Mouse (Mus musculus): Measurements from ENCODE around the gene Gm14548. TPM values are rescaled to one million over a fixed set of nuclear protein-coding genes. Genes with fewer than 3 reads are reported as not detected.
"Not testable (repeated sequence)": the region's sequence is repeated elsewhere in the genome, so short reads cannot be mapped to it uniquely, and the experiment has no call there.

The Gm14548 gene
- total RNA-seq (2021) = not detected

DNA sequence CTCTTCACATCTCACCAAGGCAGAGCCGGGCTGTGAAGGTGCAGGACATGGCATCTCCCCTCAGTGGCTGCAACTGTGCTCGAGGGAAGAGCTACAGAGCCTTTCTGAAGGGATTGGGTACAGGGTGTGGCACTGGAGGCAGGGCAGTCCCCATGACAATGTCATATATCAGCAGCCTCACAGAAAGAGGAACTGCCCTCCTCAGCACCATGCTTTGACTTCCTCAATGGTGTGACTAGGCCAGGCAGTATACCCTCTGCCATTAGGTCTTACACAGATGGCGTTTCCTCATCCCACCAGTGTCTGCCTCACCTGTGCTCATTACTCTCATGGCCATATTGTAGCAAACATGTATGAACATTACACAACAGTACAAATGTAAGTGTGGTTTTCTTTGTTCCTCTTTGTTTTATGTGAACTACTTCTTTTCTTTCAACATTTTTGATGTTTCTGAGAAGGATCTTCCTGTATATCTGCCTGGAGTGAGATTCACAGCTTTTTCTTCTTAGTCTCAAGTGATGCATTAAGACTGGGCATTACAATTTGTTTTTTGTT lies at the start of gene Gm14548:
Gene Gm14548, minus strand, starts transcription at position 85 of the 555 bp plus-strand sequence.
- DNase-seq (ENCODE audit: extremely low spot score in 1 of 2, low spot score in 1 of 2) = not testable (repeated sequence)

DNA sequence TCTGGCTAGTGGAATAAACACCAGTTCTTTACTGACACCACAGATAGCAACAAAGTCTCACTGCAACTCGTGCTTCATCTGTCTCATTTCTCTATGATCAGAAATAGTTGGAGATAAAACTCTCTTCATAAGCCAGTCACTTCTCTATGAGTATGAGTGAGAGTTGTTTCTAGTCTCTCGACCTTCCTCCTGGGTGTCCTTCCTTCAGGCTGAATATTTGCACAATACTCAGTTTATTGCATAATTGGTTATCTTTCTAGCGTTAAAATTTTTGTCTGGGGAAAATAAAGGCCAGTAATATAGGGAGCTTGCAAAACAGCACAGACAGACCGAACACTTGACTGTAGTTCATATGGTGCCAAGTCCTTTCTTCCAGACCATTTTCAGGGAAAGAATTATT lies 48.2 kb upstream of the Gm14548 start:
- DNase-seq (ENCODE audit: extremely low spot score in 1 of 2, low spot score in 1 of 2) = no peak

DNA sequence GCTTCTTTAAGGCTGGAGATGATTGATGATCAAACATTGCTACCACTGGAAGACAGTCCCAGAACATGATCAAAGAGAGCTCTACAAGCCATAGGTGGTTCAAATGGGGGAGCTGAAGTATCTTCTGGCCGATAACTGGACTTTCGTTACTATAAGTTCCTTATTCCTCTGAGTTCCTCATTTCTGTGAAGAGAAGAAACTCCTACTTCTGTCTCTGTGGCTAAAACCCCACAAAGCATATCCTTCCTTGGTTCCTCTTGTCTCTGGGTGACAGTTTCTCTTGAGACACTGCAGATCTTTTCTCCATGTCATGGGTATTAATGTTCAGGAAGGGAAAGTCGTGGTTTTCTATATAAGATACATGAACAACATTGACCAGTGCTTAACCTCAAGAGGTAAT lies 43.0 kb upstream of the Gm14548 start:
- no peak for DNase-seq (ENCODE audit: extremely low spot score in 1 of 2, low spot score in 1 of 2)

DNA sequence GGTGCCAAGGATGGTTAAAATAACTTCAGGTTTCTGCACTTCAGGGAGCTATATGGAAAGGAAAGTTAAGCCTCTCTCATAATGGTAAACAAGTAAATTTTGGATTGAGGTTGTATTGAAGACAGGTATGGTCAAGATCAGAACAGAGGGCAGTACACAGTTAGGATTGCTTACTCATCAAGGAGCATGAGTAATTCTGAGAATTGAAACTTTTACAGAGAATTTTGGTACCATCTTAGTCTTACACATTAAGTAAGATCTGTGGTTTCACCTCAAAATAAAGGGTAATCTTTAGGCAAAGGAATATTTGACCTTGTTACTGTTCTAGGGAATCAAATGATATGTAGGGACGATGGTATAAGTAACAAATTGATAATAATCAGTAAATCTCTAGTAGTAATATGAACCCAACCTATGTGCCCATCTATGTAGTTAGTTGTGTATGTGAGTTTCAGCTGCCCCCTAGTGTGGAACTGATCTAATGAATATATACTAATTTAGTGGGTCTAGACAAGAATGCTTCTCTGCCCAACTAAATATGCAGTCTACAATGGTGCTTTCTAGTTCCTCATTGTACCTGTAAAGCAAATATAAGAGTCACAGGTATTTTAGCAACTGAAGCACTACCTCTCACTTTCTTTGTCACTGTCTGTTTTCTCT lies 42.1 kb upstream of the Gm14548 start:
- no peak for DNase-seq (ENCODE audit: extremely low spot score in 1 of 2, low spot score in 1 of 2)

DNA sequence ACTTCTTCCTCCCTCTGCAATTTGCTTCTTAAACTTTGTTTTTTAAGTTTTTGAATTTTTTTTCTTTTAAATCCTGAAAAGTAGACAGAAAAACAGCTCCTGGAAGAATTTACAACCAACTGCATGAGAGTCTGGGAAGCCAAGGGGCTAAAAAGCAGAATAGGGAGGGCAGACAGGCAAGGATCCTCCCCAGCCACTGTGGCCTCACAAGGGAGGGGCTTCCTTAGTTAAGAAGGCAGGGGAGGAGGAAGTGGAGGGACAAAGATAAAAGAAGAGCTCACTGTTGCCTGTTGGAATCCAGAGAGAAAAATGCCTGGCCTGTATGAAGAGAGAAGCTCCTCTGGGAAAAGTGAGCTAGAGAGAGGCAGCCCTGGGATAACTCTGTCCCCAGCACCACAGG lies 37.6 kb upstream of the Gm14548 start:
- not testable (repeated sequence) for DNase-seq (ENCODE audit: extremely low spot score in 1 of 2, low spot score in 1 of 2)

DNA sequence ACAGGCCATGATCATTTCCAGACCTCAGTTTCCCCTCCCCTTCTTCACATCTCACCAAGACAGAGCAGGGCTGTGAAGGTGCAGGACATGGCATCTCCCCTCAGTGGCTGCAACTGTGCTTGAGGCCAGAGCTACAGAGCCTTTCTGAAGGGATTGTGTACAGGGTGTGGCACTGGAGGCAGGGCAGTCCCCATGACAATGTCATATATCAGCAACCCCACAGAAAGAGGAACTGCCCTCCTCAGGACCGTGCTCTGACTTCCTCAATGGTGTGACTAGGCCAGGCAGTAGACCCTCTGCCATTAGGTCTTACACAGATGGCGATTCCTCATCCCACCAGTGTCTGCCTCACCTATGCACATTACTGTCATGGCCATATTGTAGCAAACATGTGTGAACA lies 17.5 kb upstream of the Gm14548 start, which contains the start of gene Lilra6:
Gene Lilra6, minus strand, starts transcription at position 117 of the 400 bp plus-strand sequence.
- not testable (repeated sequence) for DNase-seq (ENCODE audit: extremely low spot score in 1 of 2, low spot score in 1 of 2)

DNA sequence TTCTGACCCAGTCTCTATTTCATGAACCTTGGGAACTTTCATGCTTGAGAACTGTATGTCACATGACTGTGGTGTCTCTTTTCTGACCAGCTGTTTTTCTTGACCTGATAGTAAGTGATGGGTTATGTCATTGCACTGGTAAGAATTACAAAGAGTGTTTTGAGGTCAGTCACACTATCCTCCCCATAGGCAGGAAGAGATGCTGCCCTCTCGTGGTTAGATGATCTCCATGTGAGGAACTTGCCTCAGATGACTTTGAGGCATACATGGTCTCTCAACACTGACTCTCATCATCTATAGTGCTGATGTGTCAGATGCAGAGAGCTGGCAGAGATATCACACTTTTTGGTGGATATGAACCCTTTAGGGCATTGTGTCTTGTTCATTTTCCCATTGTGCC lies 5.8 kb upstream of the Gm14548 start:
- no peak for DNase-seq (ENCODE audit: extremely low spot score in 1 of 2, low spot score in 1 of 2)

DNA sequence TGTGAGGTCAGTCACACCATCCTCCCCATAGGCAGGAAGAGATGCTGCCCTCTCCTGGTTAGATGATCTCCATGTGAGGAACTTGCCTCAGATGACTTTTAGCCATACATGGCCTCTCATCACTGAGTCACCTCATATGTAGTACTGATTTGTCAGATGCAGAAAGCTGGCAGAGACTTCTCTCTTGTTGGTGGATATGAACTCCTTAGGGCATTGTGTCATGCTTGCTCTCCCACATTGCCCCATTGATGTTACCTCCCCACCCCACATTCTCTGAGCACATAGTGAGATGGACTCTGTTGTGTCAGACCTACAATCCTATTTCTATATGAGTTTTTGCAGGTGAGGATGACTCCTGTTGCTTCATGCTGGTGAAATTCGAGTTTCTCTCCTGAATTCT lies 22.9 kb downstream of the Gm14548 start:
- DNase-seq (ENCODE audit: extremely low spot score in 1 of 2, low spot score in 1 of 2) = not testable (repeated sequence)

DNA sequence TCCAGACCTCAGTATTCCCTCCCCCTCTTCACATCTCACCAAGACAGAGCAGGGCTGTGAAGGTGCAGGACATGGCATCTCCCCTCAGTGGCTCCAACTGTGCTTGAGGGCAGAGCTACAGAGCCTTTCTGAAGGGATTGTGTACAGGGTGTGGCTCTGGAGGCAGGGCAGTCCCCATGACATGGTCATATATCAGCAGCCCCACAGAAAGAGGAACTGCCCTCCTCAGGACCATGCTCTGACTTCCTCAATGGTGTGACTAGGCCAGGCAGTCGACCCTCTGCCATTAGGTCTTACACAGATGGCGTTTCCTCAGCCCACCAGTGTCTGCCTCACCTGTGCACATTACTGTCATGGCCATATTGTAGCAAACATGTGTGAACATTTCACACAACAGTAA lies 53.0 kb downstream of the Gm14548 start, which contains the start of gene Pira2:
Gene Pira2, minus strand, starts transcription at position 101 of the 400 bp plus-strand sequence.
- not testable (repeated sequence) for DNase-seq (ENCODE audit: extremely low spot score in 1 of 2, low spot score in 1 of 2)

DNA sequence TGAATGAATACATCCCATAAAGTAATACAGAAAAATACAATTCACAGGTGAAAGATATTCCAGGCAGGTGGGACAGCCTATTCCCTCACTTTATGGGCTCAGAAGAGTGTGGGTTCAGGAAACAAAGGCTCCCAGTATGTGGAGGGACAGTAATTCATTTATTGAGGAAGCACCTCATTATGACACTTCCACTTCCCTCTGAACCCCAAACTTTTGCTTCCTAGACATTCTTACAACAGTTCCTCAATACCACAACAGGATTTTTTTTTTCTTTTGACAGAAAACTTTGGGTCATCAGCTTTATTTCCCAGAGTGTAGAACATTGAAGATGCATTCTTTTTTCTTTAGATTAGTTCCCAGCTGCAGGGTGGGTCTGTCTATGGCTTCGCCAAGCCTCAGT lies 60.1 kb downstream of the Gm14548 start:
- DNase-seq (ENCODE audit: extremely low spot score in 1 of 2, low spot score in 1 of 2) = not testable (repeated sequence)

Other genes starting within 250 kb of the Gm14548 start
- gene Leng1, start 232.3 kb downstream of the Gm14548 start, total RNA-seq (2021) = 1 to 10 TPM; 5.3 to 5.5 TPM
- 1 to 10 TPM; 4.6 to 8.1 TPM for gene Tmc4, start 220.6 kb downstream of the Gm14548 start, total RNA-seq (2021)
- 10 to 100 TPM; 75.7 to 87.8 TPM for gene Tsen34, start 205.3 kb downstream of the Gm14548 start, total RNA-seq (2021)
- gene Mboat7, start 204.6 kb downstream of the Gm14548 start, total RNA-seq (2021) = 100 to 1,000 TPM; 133 to 153 TPM
- gene Rps9, start 194.1 kb downstream of the Gm14548 start, total RNA-seq (2021) = 100 to 1,000 TPM; 367 to 434 TPM
- under 1 TPM in 1 of 2 experiments, not detected in 1; 0.12 TPM for gene Pirb, start 177.7 kb downstream of the Gm14548 start, total RNA-seq (2021)
- gene Gm15448, start 72.4 kb downstream of the Gm14548 start, total RNA-seq (2021) = not detected
- gene Pira2, start 53.1 kb downstream of the Gm14548 start, total RNA-seq (2021) = not detected
- gene Lilra6, start 17.4 kb upstream of the Gm14548 start, total RNA-seq (2021) = not detected
- 1 to 10 TPM; 6.3 to 6.6 TPM for gene Lair1, start 165.1 kb upstream of the Gm14548 start, total RNA-seq (2021)
- 100 to 1,000 TPM; 625 to 681 TPM for gene Ttyh1, start 221.3 kb upstream of the Gm14548 start, total RNA-seq (2021)
- gene Leng8, start 238.9 kb upstream of the Gm14548 start, total RNA-seq (2021) = 100 to 1,000 TPM; 109 to 181 TPM